ENCODE assay signal across 8 mouse cellular contexts in genomic region chr4:144998808-144999571, GRCm38 (mm10).
DNase-seq lines count a peak whose midpoint lies in the region; ATAC-seq and TF ChIP-seq lines count a peak whose summit lies in the region.

No protein-coding gene starts in this region.

- H3K4me1 ChIP-seq in heart, embryonic 10.5 days: peaks cover 21% of the 10 kb centered on the region
- H3K4me1 ChIP-seq in liver, embryonic 15.5 days (replicated peaks): peaks cover 56% of the 10 kb centered on the region
- peaks cover 5% of the 10 kb centered on the region for H3K4me1 ChIP-seq in cerebellum, adult 2 months (ENCODE audit: control insufficient read depth, insufficient read depth, low read length)

- H3K4me3 ChIP-seq in heart, embryonic 10.5 days: no peak overlapping the region
- H3K4me3 ChIP-seq in liver, embryonic 15.5 days (replicated peaks): no peak overlapping the region
- no peak overlapping the region for H3K4me3 ChIP-seq in cerebellum, adult 2 months (replicated peaks; ENCODE audit: insufficient read depth, low read depth, low read length)

- peak; percentile 43; the same call in 1 of the 2 replicates for ATAC-seq in liver, embryonic 15.5 days (ENCODE audit: insufficient read depth)

- no peak for TF ChIP-seq POLR2A in cerebellum, adult 2 months (IDR thresholded peaks at IDR 0.05; ENCODE audit: borderline replicate concordance, insufficient read depth, low read length)

- no peak for TF ChIP-seq CTCF in cerebellum, adult 2 months (IDR thresholded peaks at IDR 0.05; ENCODE audit: borderline replicate concordance, insufficient read depth, low read depth, low read length)

- no peaks in the 10 kb centered on the region for H3K27me3 ChIP-seq in heart, embryonic 10.5 days (ENCODE audit: insufficient read depth, poor library complexity, severe bottlenecking)
- no peaks in the 10 kb centered on the region for H3K27me3 ChIP-seq in liver, embryonic 15.5 days
- no peaks in the 10 kb centered on the region for H3K27me3 ChIP-seq in cerebellum, adult 2 months (ENCODE audit: control insufficient read depth, insufficient read depth, low read length)

- H3K27ac ChIP-seq in heart, embryonic 10.5 days: peak overlapping the region; percentile 72
- H3K27ac ChIP-seq in liver, embryonic 15.5 days (replicated peaks): peak overlapping the region; percentile 79
- no peak overlapping the region for H3K27ac ChIP-seq in cerebellum, adult 2 months (ENCODE audit: insufficient read depth, low read length)

- no peaks in the 10 kb centered on the region for H3K36me3 ChIP-seq in heart, embryonic 10.5 days
- H3K36me3 ChIP-seq in liver, embryonic 15.5 days (replicated peaks): 0 out of 2 replicates have a peak, but pooled peaks cover 9% of the 10 kb centered on the region

- H3K9me3 ChIP-seq in heart, embryonic 10.5 days: no peaks in the 10 kb centered on the region
- no peaks in the 10 kb centered on the region for H3K9me3 ChIP-seq in liver, embryonic 15.5 days (replicated peaks)

- no peak overlapping the region for H3K9ac ChIP-seq in liver, embryonic 15.5 days

- no peak for DNase-seq in heart, embryonic 10.5 days (ENCODE audit: low spot score)
- DNase-seq in heart, postnatal 4 days: no peak
- peak; percentile 16 to 34 for DNase-seq in thymus, adult 18-20 months
- no peak for DNase-seq in thymus, postnatal 25 days
- no peak for DNase-seq in embryo, embryonic 11 days
- DNase-seq in cerebellum, adult 2 months: no peak
- DNase-seq in cerebellum, adult 8-10 months: no peak

- H3K4me2 ChIP-seq in liver, embryonic 15.5 days: peak overlapping the region; percentile 32

- 87% methylated on average over 2 of the region's 2 CpGs for WGBS in heart, embryonic 10.5 days
- 58% methylated on average over 2 of the region's 2 CpGs for WGBS in liver, embryonic 15.5 days (ENCODE audit: insufficient replicate concordance)
- WGBS in cerebellum, adult 2 months: 83% methylated on average over 2 of the region's 2 CpGs

Comparison
In these comparisons a context has a peak if more than half of its experiments do, and no peak if none do; other contexts are left out.
1. DNase-seq: peak in thymus, adult 18-20 months (2 of 2); none in heart, embryonic 10.5 days (single experiment), heart, postnatal 4 days (single experiment), thymus, postnatal 25 days (single experiment), embryo, embryonic 11 days (single experiment), cerebellum, adult 2 months (0 of 2) and cerebellum, adult 8-10 months (single experiment).